Mouse (Mus musculus): ENCODE data around the gene Mapkap1.

DNA sequence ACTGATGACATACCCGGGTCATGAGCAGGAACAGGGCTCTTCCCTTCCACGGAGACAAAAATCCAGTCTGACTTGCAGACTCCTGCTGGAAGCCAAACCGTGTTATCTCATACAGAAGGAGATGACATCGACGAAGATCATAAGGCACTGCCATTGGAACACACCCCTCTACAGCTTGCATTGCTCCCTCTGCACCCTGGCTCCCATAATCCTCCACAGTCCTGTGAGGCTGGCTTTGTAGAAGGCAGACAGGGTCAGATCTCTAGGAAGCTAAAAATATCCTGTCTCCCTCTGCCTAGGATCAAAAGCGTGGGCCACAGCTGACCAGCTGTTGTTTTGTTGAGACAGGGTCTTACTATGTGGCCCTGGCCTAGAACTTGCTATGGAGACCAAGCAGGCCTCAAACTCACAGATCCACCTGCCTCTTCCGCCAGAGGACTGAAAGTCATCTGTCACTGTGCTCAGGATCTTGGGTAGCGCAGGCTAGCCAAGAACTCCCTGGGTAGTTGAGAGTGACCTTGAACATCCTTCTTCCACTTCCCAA is 262.7 kb downstream of the Mapkap1 start:
- no peak for TF ChIP-seq EP300 (IDR thresholded peaks at IDR 0.05; ENCODE audit: low read depth)
- no peak for TF ChIP-seq CTCF (IDR thresholded peaks at IDR 0.05; ENCODE audit: low read depth)

All from liver, embryonic 14.5 days (tissue).